Mouse (Mus musculus) embryonic facial prominence, embryonic 14.5 days (tissue): ENCODE data around the gene Rnpep. TPM values are rescaled to one million over a fixed set of nuclear protein-coding genes. Genes with fewer than 3 reads are reported as not detected.

Experiments used
- ATAC-seq: fragments of 200-750 bp; cut with Nextera tagmentation; 2 replicates; pipeline ENCODE4 v1.8.0; 2017; ENCODE audit warnings: low read depth, moderate number of reproducible peaks, moderate TSS enrichment
- DNase-seq: peaks from one replicate; pipeline ENCODE4 v3.0.0-alpha.2; 2015; ENCODE audit warnings: low spot score
- H3K27ac ChIP-seq: fragments of 300-500 bp; sonication (generic); replicated peaks from 2 replicates; pipeline ENCODE4 v1.5.1; 2014; ENCODE audit warnings: low read depth, mild to moderate bottlenecking, low read length, moderate library complexity
- H3K27me3 ChIP-seq: fragments of 300-500 bp; sonication (generic); replicated peaks from 2 replicates; pipeline ENCODE4 v1.6.1; 2014; ENCODE audit warnings: low read length; ENCODE audit not compliant: control insufficient read depth, insufficient read depth
- H3K36me3 ChIP-seq: fragments of 300-500 bp; sonication (generic); 2 replicates; pipeline ENCODE4 v1.6.1; 2014; ENCODE audit warnings: low read length, mixed read lengths; ENCODE audit not compliant: control insufficient read depth, insufficient read depth
- H3K4me1 ChIP-seq: fragments of 300-500 bp; sonication (generic); 2 replicates; pipeline ENCODE4 v1.6.1; 2014; ENCODE audit warnings: antibody characterized with exemption, low read length; ENCODE audit not compliant: control insufficient read depth, insufficient read depth
- H3K4me2 ChIP-seq: fragments of 300-500 bp; sonication (generic); 2 replicates; pipeline ENCODE4 v1.6.1; 2014; ENCODE audit warnings: low read depth, mild to moderate bottlenecking, low read length, moderate library complexity, mixed read lengths
- H3K4me3 ChIP-seq: fragments of 300-500 bp; sonication (generic); 2 replicates; pipeline ENCODE4 v1.5.1; 2014; ENCODE audit warnings: low read depth, mild to moderate bottlenecking, low read length
- H3K9ac ChIP-seq: fragments of 300-500 bp; sonication (generic); 2 replicates; pipeline ENCODE4 v1.6.1; 2014; ENCODE audit warnings: low read depth, mild to moderate bottlenecking, low read length, moderate library complexity, mixed read lengths
- H3K9me3 ChIP-seq: fragments of 300-500 bp; sonication (generic); 2 replicates; pipeline ENCODE4 v1.6.1; 2016; ENCODE audit warnings: low read length; ENCODE audit not compliant: control insufficient read depth
- WGBS: fragments of 180-500 bp; shearing (Covaris S2); extraction: QIAGEN DNeasy Blood & Tissue Kit; methylation state at CpG from one replicate; pipeline ENCODE4 v1.1.7; 2014; 5-methylcytosine and 5-hydroxymethylcytosine counted together
- polyA plus RNA-seq: library from polyadenylated mRNA; unstranded; fragments of >200 nt; fragmentation: Nextera tagmentation; extraction: Ambion mirVana; gene quantifications from 2 replicates; pipeline ENCODE4 v1.2.1, GENCODE M21; 2014

Gene Rnpep
- polyA plus RNA-seq, 1 experiment from 2014 or later = 78.1 TPM

- Histone ChIP-seq H3K4me2 (no peak overlapping the region), H3K4me3 (no peak overlapping the region), H3K27ac (no peak overlapping the region), H3K27me3 (no peaks in the 10 kb centered on the region), H3K9ac (no peak overlapping the region), H3K36me3 (peaks cover 67% of the 10 kb centered on the region), H3K4me1 (no peaks in the 10 kb centered on the region), H3K9me3 (no peaks in the 10 kb centered on the region)
- peak; percentile 18; the same call in 1 of the 2 replicates for ATAC-seq
- DNase-seq = peak; percentile 61
- 76% methylated on average over 10 of the region's 10 CpGs for WGBS
These were observed 16.0 kb downstream of the Rnpep start for GRCm38 (mm10) chr1:135267663-135268446.

- H3K9ac ChIP-seq = no peak overlapping the region
- no peaks in the 10 kb centered on the region for H3K27me3 ChIP-seq
- H3K9me3 ChIP-seq = no peaks in the 10 kb centered on the region
- no peak overlapping the region for H3K4me2 ChIP-seq
- 86% methylated on average over 5 of the region's 5 CpGs for WGBS
- H3K4me3 ChIP-seq = no peak overlapping the region
- DNase-seq (no peak), ATAC-seq (no peak)
- H3K4me1 ChIP-seq = no peaks in the 10 kb centered on the region
- peaks cover 68% of the 10 kb centered on the region for H3K36me3 ChIP-seq
- no peak overlapping the region for H3K27ac ChIP-seq
These were observed 18.1 kb downstream of the Rnpep start for GRCm38 (mm10) chr1:135265834-135266233.

GRCm38 (mm10) chr1:135263316-135263715, 20.6 kb downstream of the Rnpep start:
- Histone ChIP-seq H3K27ac (no peak overlapping the region), H3K4me2 (no peak overlapping the region), H3K36me3 (peaks cover 60% of the 10 kb centered on the region), H3K27me3 (no peaks in the 10 kb centered on the region), H3K4me1 (peaks cover 6% of the 10 kb centered on the region), H3K4me3 (no peak overlapping the region), H3K9me3 (no peaks in the 10 kb centered on the region), H3K9ac (no peak overlapping the region)
- no peak for ATAC-seq
- 81% methylated on average over 9 of the region's 9 CpGs for WGBS
- DNase-seq = no peak

GRCm38 (mm10) chr1:135262329-135262728, 21.6 kb downstream of the Rnpep start:
- H3K4me1 ChIP-seq = peaks cover 10% of the 10 kb centered on the region
- H3K9me3 ChIP-seq = no peaks in the 10 kb centered on the region
- no peak overlapping the region for H3K27ac ChIP-seq
- 77% methylated on average over 3 of the region's 3 CpGs for WGBS
- no peak overlapping the region for H3K4me3 ChIP-seq
- DNase-seq = no peak
- peaks cover 51% of the 10 kb centered on the region for H3K36me3 ChIP-seq
- H3K4me2 ChIP-seq = no peak overlapping the region
- no peaks in the 10 kb centered on the region for H3K27me3 ChIP-seq
- H3K9ac ChIP-seq = no peak overlapping the region
- no peak for ATAC-seq

- 70% methylated on average over 6 of the region's 6 CpGs for WGBS
- ATAC-seq (no peak), DNase-seq (peak; percentile 71)
- Histone ChIP-seq H3K9me3 (no peaks in the 10 kb centered on the region), H3K9ac (no peak overlapping the region), H3K4me1 (peaks cover 10% of the 10 kb centered on the region), H3K27me3 (no peaks in the 10 kb centered on the region), H3K4me3 (no peak overlapping the region), H3K27ac (peak overlapping the region; percentile 24; the same call in 1 of the 2 replicates), H3K4me2 (no peak overlapping the region), H3K36me3 (peaks cover 38% of the 10 kb centered on the region)
These were observed 23.0 kb downstream of the Rnpep start for GRCm38 (mm10) chr1:135260931-135261330.

- 1% methylated on average over 10 of the region's 10 CpGs for WGBS
- Histone ChIP-seq H3K9ac (peak overlapping the region; percentile 44), H3K27me3 (no peaks in the 10 kb centered on the region), H3K4me2 (peak overlapping the region; percentile 56), H3K4me1 (peaks cover 10% of the 10 kb centered on the region), H3K4me3 (peak overlapping the region; percentile 27), H3K36me3 (peaks cover 22% of the 10 kb centered on the region), H3K9me3 (no peaks in the 10 kb centered on the region), H3K27ac (peak overlapping the region; percentile 82)
- peak; percentile 94 for DNase-seq
- peak; percentile 78 for ATAC-seq
These were observed 24.8 kb downstream of the Rnpep start for GRCm38 (mm10) chr1:135259128-135259436.

GRCm38 (mm10) chr1:135258380-135259127, 25.3 kb downstream of the Rnpep start, which contains the start of gene Elf3:
Elf3 (minus strand) TSS chr1:135258568.
- H3K9ac ChIP-seq = peak within 1 kb of the TSS; percentile 44
- no peaks in the 10 kb centered on the region for H3K27me3 ChIP-seq
- ATAC-seq (peak; percentile 90), DNase-seq (peak; percentile 91)
- no peaks in the 10 kb centered on the region for H3K9me3 ChIP-seq
- WGBS = 4% methylated on average over 19 of the region's 19 CpGs
- peak within 1 kb of the TSS; percentile 27 for H3K4me3 ChIP-seq
- peak within 1 kb of the TSS; percentile 82 for H3K27ac ChIP-seq
- peaks cover 17% of the 10 kb centered on the region for H3K36me3 ChIP-seq
- peaks cover 10% of the 10 kb centered on the region for H3K4me1 ChIP-seq
- H3K4me2 ChIP-seq = peak within 1 kb of the TSS; percentile 56

GRCm38 (mm10) chr1:135256299-135256698, 27.6 kb downstream of the Rnpep start:
- WGBS = 82% methylated on average over 6 of the region's 6 CpGs
- Histone ChIP-seq H3K9me3 (no peaks in the 10 kb centered on the region), H3K4me2 (peak overlapping the region; percentile 15; the same call in 1 of the 2 replicates), H3K36me3 (no peaks in the 10 kb centered on the region), H3K4me3 (no peak overlapping the region), H3K27ac (no peak overlapping the region), H3K27me3 (no peaks in the 10 kb centered on the region), H3K4me1 (peaks cover 18% of the 10 kb centered on the region), H3K9ac (no peak overlapping the region)
- ATAC-seq (no peak), DNase-seq (no peak)
